Mouse (Mus musculus) midbrain, postnatal 0 days (tissue): ENCODE data around the gene Erg. TPM values are rescaled to one million over a fixed set of nuclear protein-coding genes. Genes with fewer than 3 reads are reported as not detected.
A peak's percentile ranks its signal among the peaks of the same experiment; 100 is the strongest.

ENCODE experiments used
- ATAC-seq: fragments of 200-750 bp; cut with Nextera tagmentation; 2 replicates; pipeline ENCODE4 v1.8.0; 2017; ENCODE audit warnings: moderate number of reproducible peaks, mild to moderate bottlenecking, moderate TSS enrichment, moderate library complexity; ENCODE audit not compliant: low FRiP score
- DNase-seq: peaks from one replicate; pipeline ENCODE4 v3.0.0-alpha.2; 2015; ENCODE audit warnings: low spot score
- H3K27ac ChIP-seq: fragments of 300-500 bp; sonication (generic); 2 replicates; pipeline ENCODE4 v1.5.1; 2014; ENCODE audit warnings: low read depth, mild to moderate bottlenecking, low read length, mixed read lengths
- H3K27me3 ChIP-seq: fragments of 300-500 bp; sonication (generic); 2 replicates; pipeline ENCODE4 v1.6.1; 2014; ENCODE audit warnings: low read length, control low read depth, mixed read lengths; ENCODE audit not compliant: insufficient read depth
- H3K36me3 ChIP-seq: fragments of 300-500 bp; sonication (generic); 2 replicates; pipeline ENCODE4 v1.6.1; 2014; ENCODE audit warnings: low read length, control low read depth, mixed read lengths; ENCODE audit not compliant: insufficient read depth
- H3K4me1 ChIP-seq: fragments of 300-500 bp; sonication (generic); 2 replicates; pipeline ENCODE4 v1.6.1; 2014; ENCODE audit warnings: mild to moderate bottlenecking, control low read depth, antibody characterized with exemption, low read length, mixed read lengths; ENCODE audit not compliant: insufficient read depth
- H3K4me2 ChIP-seq: fragments of 300-500 bp; sonication (generic); 2 replicates; pipeline ENCODE4 v1.6.1; 2014; ENCODE audit warnings: low read depth, mild to moderate bottlenecking, low read length, mixed read lengths; ENCODE audit not compliant: poor library complexity, severe bottlenecking
- H3K4me3 ChIP-seq: fragments of 300-500 bp; sonication (generic); 2 replicates; pipeline ENCODE4 v1.5.1; 2014; ENCODE audit warnings: low read depth, mild to moderate bottlenecking, low read length, moderate library complexity
- H3K9ac ChIP-seq: fragments of 300-500 bp; sonication (generic); replicated peaks from 2 replicates; pipeline ENCODE4 v1.6.1; 2014; ENCODE audit warnings: mild to moderate bottlenecking, low read length, moderate library complexity, mixed read lengths; ENCODE audit not compliant: poor library complexity, severe bottlenecking
- H3K9me3 ChIP-seq: fragments of 300-500 bp; sonication (generic); 2 replicates; pipeline ENCODE4 v1.6.1; 2016; ENCODE audit warnings: low read length, control low read depth
- CTCF ChIP-seq: IDR thresholded peaks from 2 replicates; pipeline ENCODE4 v1.5.1; 2016; ENCODE audit warnings: antibody characterized with exemption, mild to moderate bottlenecking
- WGBS: fragments of 180-500 bp; shearing (Covaris S2); extraction: QIAGEN DNeasy Blood & Tissue Kit; methylation state at CpG from one replicate; pipeline ENCODE4 v1.1.7; 2014; 5-methylcytosine and 5-hydroxymethylcytosine counted together
- polyA plus RNA-seq: library from polyadenylated mRNA; unstranded; fragments of >200 nt; fragmentation: Nextera tagmentation; extraction: Ambion mirVana; gene quantifications from 2 replicates; pipeline ENCODE4 v1.2.1, GENCODE M21; 2015
- total RNA-seq: library from RNA; depleted of rRNA; stranded (reverse); fragments of >200 nt; gene quantifications from 2 replicates; pipeline ENCODE4 v1.2.3, GENCODE M21; 2014

Gene Erg
- total and polyA plus RNA-seq, 2 experiments from 2014 or later: 0.89 to 4.8 TPM

DNA sequence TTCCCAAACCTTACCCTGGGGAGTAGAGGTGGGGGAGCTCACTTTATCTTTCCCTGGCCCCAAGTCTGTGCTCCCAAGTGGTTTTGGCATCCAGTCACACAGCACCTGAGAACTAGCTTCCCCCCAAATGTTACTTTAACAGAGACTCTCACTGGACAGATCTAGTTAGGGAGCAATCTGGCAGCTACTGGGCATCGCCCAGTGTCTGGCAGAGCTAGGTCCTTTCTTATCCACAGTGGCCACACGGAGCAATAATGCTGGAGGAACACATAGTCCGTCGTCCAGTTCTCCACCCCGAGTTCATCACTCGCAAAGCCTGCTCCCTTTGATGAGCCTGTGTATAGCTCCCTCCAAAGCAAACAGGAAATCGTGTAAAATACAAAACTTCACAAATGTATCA, 124.5 kb downstream of the Erg start:
- Histone ChIP-seq H3K9ac (no peak overlapping the region), H3K36me3 (no peaks in the 10 kb centered on the region), H3K27ac (no peak overlapping the region), H3K4me1 (no peaks in the 10 kb centered on the region), H3K4me3 (no peak overlapping the region), H3K9me3 (no peaks in the 10 kb centered on the region), H3K27me3 (no peaks in the 10 kb centered on the region), H3K4me2 (no peak overlapping the region)
- WGBS: 81% methylated on average over 7 of the region's 7 CpGs
- ATAC-seq (no peak), DNase-seq (no peak)
- no peak for TF ChIP-seq CTCF

DNA sequence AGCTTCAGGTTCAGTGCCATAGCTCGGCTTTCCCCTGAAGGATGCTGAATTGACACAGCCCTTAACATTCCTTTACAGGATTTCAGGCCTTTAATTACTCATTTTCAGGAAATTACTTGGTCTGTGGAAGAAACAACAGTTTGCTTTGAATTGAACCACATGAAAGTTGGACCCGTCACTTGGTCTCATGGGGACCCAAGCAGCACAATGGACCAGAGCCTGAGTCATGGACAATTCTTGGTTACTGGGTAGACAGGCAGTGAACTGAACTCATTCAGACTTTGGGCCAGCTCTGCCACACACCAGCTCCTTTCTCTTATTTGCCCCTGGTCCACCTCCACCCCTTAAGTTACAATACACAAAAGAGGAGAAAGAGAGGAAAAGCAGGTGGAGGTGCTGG, 126.1 kb downstream of the Erg start:
- no peak overlapping the region for H3K4me3 ChIP-seq
- WGBS: 70% methylated on average over 2 of the region's 2 CpGs

DNA sequence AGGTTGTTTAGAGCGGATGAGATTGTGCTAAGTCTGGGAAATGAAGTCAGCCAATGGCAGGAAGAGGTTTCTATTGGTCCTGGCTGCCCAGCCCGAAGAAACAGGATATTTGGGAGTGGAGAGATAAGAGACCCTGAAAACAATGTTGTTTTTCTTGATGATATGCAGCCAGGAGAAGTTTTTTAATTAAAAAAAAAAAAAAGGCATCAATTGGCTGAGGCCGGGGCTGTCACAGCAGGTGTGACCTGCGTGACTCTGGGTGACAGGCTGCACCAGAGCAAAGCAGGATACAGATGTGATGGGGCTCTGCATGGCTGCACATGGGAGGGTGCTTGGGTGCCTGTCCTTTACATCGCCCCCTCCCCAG, 127.1 kb downstream of the Erg start:
- Histone ChIP-seq H3K27ac (no peak overlapping the region; the same call in 1 of the 2 replicates), H3K9ac (no peak overlapping the region), H3K36me3 (no peaks in the 10 kb centered on the region), H3K4me1 (no peaks in the 10 kb centered on the region), H3K27me3 (no peaks in the 10 kb centered on the region), H3K9me3 (no peaks in the 10 kb centered on the region), H3K4me3 (no peak overlapping the region), H3K4me2 (no peak overlapping the region)
- TF ChIP-seq CTCF: no peak
- 83% methylated on average over 5 of the region's 5 CpGs for WGBS
- ATAC-seq (no peak), DNase-seq (no peak)

More for the DNA sequence above, 126.1 kb downstream of the Erg start:
- Histone ChIP-seq H3K27me3 (no peaks in the 10 kb centered on the region), H3K9me3 (no peaks in the 10 kb centered on the region), H3K4me2 (no peak overlapping the region), H3K36me3 (no peaks in the 10 kb centered on the region), H3K9ac (no peak overlapping the region), H3K4me1 (no peaks in the 10 kb centered on the region), H3K27ac (no peak overlapping the region)
- ATAC-seq (no peak), DNase-seq (no peak)
- no peak for TF ChIP-seq CTCF

DNA sequence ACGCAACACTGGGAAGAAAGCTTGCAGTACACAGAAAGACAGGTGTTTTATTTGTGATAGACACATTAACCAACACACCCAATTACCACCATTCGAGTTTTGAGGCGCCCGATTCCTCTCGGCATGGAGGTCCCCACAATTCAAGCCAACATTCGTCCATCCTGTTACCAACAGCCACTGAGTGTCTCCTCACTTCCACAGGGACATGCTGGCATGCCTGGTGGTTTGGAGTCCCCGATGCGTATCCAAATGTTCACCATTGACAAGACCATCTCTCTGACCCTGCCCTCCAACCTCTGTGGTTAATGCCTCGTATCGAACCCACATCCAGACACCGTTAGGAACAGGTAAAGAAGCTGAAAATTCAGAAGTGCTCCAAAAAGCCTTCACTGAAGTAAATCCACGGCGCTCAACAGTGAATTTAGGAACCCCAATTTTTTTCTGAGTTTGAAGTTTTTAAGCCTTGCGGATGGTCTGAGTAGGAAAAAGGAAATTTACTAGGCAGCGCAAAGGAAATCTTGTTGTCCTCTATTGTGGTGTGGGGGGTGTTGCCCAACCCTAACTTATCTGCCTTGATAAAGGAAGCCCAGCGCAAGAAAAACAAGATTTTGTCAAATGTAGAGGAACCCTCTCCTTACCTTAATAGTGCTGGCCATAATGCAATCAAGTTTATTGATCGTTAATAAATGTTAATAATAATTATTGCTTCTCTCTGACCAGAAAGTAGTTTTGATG, 127.6 kb downstream of the Erg start:
- Histone ChIP-seq H3K4me1 (no peaks in the 10 kb centered on the region), H3K4me2 (no peak overlapping the region), H3K9me3 (no peaks in the 10 kb centered on the region), H3K27ac (no peak overlapping the region), H3K36me3 (no peaks in the 10 kb centered on the region), H3K9ac (no peak overlapping the region), H3K27me3 (no peaks in the 10 kb centered on the region), H3K4me3 (peak overlapping the region; percentile 13; the same call in 1 of the 2 replicates)
- 94% methylated on average over 17 of the region's 17 CpGs for WGBS
- TF ChIP-seq CTCF: no peak
- DNase-seq: no peak
- no peak for ATAC-seq

DNA sequence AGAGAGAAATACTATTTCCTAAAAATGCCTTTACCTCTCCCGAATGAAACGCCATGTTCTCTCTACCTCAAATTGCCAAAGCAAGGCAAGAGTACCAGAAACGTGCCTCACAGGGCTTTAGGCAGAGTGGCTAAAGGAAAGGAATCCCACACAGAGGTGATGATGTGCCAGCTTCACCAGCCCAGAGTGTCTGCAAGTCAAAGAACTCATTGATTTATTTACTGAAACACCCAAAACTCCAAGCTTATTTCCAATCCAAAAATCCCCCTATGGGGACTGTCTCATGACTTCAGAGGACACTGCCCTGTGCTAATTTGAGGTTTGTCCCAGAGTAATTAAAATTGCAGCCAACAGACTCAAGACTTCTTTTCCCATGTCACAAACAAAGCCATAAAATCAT, 129.4 kb downstream of the Erg start:
- 80% methylated on average over 3 of the region's 3 CpGs for WGBS
- Histone ChIP-seq H3K36me3 (no peaks in the 10 kb centered on the region), H3K9me3 (no peaks in the 10 kb centered on the region), H3K4me2 (no peak overlapping the region), H3K27ac (no peak overlapping the region), H3K4me3 (no peak overlapping the region), H3K4me1 (no peaks in the 10 kb centered on the region), H3K9ac (no peak overlapping the region), H3K27me3 (no peaks in the 10 kb centered on the region)
- no peak for DNase-seq
- no peak for ATAC-seq
- TF ChIP-seq CTCF: no peak

DNA sequence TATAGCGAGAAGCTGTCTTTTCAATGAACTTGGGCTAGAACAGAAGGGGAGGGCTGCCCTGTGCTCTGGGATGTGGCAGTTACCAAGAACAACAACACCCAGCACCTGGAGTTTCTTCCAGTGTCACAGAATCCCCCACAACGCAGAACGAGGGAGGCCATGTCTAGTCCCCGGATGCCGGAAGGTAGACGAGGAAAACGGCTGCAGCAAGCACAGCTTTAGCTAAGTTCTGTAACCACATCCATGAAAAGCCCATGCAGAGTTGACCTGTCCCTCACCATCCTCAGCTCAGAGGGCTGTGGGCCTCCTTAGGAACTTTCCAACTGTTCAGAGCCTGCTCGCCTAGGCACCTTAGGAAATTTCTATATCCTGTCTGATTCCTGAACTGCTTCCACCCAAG, 130.5 kb downstream of the Erg start:
- no peak overlapping the region for H3K4me2 ChIP-seq
- H3K27ac ChIP-seq: no peak overlapping the region
- H3K9me3 ChIP-seq: no peaks in the 10 kb centered on the region
- 93% methylated on average over 8 of the region's 8 CpGs for WGBS
- DNase-seq: no peak
- TF ChIP-seq CTCF: no peak
- H3K36me3 ChIP-seq: no peaks in the 10 kb centered on the region
- ATAC-seq: no peak
- H3K9ac ChIP-seq: no peak overlapping the region
- H3K4me3 ChIP-seq: no peak overlapping the region
- no peaks in the 10 kb centered on the region for H3K4me1 ChIP-seq
- no peaks in the 10 kb centered on the region for H3K27me3 ChIP-seq
